Mouse (Mus musculus) heart, embryonic 13.5 days (tissue): Measurements from ENCODE around the gene Ncoa7. TPM values are rescaled to one million over a fixed set of nuclear protein-coding genes. Genes with fewer than 3 reads are reported as not detected.
A peak's percentile ranks its signal among the peaks of the same experiment; 100 is the strongest.

Source experiments
- ATAC-seq: fragments of 200-750 bp; cut with Nextera tagmentation; 2 replicates; pipeline ENCODE4 v1.8.0; 2017; ENCODE audit warnings: moderate TSS enrichment; ENCODE audit not compliant: insufficient number of reproducible peaks, low FRiP score, low TSS enrichment; ENCODE audit errors: extremely low read depth
- H3K27ac ChIP-seq: fragments of 300-500 bp; sonication (generic); replicated peaks from 2 replicates; pipeline ENCODE4 v1.5.1; 2015; ENCODE audit warnings: moderate library complexity, mild to moderate bottlenecking, inconsistent platforms
- H3K27me3 ChIP-seq: fragments of 300-500 bp; sonication (generic); replicated peaks from 2 replicates; pipeline ENCODE4 v1.6.1; 2015; ENCODE audit warnings: mild to moderate bottlenecking, inconsistent platforms
- H3K36me3 ChIP-seq: fragments of 300-500 bp; sonication (generic); 2 replicates; pipeline ENCODE4 v1.6.1; 2015; ENCODE audit warnings: mild to moderate bottlenecking, inconsistent platforms
- H3K4me1 ChIP-seq: fragments of 300-500 bp; sonication (generic); 2 replicates; pipeline ENCODE4 v1.6.1; 2015; ENCODE audit warnings: inconsistent platforms
- H3K4me2 ChIP-seq: fragments of 300-500 bp; sonication (generic); 2 replicates; pipeline ENCODE4 v1.6.1; 2015; ENCODE audit warnings: inconsistent platforms, mild to moderate bottlenecking, moderate library complexity
- H3K4me3 ChIP-seq: fragments of 300-500 bp; sonication (generic); 2 replicates; pipeline ENCODE4 v1.5.1; 2015; ENCODE audit warnings: moderate library complexity, mild to moderate bottlenecking, inconsistent platforms
- H3K9ac ChIP-seq: fragments of 300-500 bp; sonication (generic); 2 replicates; pipeline ENCODE4 v1.6.1; 2015; ENCODE audit warnings: inconsistent platforms, mild to moderate bottlenecking, moderate library complexity
- H3K9me3 ChIP-seq: fragments of 300-500 bp; sonication (generic); 2 replicates; pipeline ENCODE4 v1.6.1; 2016; ENCODE audit warnings: inconsistent platforms
- WGBS: fragments of 180-500 bp; shearing (Covaris S2); methylation state at CpG from one replicate; pipeline ENCODE4 v1.1.7; 2015; ENCODE audit warnings: mixed read lengths; 5-methylcytosine and 5-hydroxymethylcytosine counted together
- polyA plus RNA-seq: library from polyadenylated mRNA; unstranded; fragments of >200 nt; fragmentation: Nextera tagmentation; extraction: Ambion mirVana; gene quantifications from 2 replicates; pipeline ENCODE4 v1.2.1, GENCODE M21; 2015

Ncoa7 gene
- polyA plus RNA-seq, 1 experiment from 2014 or later, result 7.1 TPM

GRCm38 (mm10) chr10:30709846-30710403, 93.2 kb downstream of the Ncoa7 start:
- Histone ChIP-seq H3K4me2 (no peak overlapping the region), H3K36me3 (no peaks in the 10 kb centered on the region), H3K4me1 (no peaks in the 10 kb centered on the region), H3K9ac (no peak overlapping the region), H3K27ac (no peak overlapping the region), H3K27me3 (no peaks in the 10 kb centered on the region), H3K4me3 (no peak overlapping the region), H3K9me3 (no peaks in the 10 kb centered on the region)
- WGBS, result 79% methylated on average over 7 of the region's 7 CpGs
- ATAC-seq, result no peak

DNA sequence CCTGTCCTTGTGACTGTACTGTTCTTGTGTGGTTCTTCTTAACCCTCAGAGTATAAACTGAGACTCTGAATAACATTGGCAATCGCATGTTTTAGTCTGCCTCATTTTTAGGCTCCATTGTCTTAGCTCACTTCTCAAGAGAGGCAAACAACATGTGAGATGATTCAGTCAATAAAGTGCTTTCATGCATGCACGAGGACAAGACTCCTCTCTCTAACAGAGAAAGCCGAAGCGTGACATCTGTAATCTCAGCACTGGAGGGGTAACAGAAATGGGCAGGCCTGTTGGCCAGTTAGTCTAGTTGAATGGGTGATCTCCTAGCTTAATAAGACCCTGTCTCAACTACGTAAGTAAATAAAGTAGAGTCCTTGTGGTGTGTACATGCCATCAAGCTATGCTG, 95.1 kb downstream of the Ncoa7 start:
- WGBS, result 87% methylated on average over 5 of the region's 5 CpGs
- Histone ChIP-seq H3K27me3 (no peaks in the 10 kb centered on the region), H3K4me1 (no peaks in the 10 kb centered on the region), H3K9ac (no peak overlapping the region), H3K36me3 (peaks cover 9% of the 10 kb centered on the region; the same call in 1 of the 2 replicates), H3K27ac (no peak overlapping the region), H3K4me2 (no peak overlapping the region), H3K9me3 (no peaks in the 10 kb centered on the region), H3K4me3 (no peak overlapping the region)
- ATAC-seq, result no peak

DNA sequence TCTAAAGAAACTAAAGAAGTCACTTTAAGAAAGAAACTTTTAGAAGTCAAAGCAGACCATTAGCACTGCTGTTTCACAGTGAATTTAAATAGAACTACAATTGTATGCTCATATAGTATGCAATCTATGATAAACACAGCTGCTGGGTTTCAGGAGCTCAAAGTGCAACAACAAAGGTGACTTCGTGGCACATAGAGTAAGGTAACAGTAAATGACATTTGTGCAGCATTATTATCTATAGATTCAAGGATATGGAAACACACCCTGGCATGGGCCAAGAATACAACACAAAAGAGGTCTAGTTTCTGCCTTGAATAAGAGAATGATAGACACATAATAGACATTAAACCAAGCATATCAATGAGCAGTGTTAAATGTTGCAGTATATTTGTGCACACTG, 100.5 kb downstream of the Ncoa7 start:
- Histone ChIP-seq H3K9me3 (no peaks in the 10 kb centered on the region), H3K27me3 (no peaks in the 10 kb centered on the region), H3K4me2 (no peak overlapping the region), H3K4me1 (no peaks in the 10 kb centered on the region), H3K36me3 (peaks cover 24% of the 10 kb centered on the region), H3K4me3 (no peak overlapping the region), H3K27ac (no peak overlapping the region), H3K9ac (no peak overlapping the region)
- no peak for ATAC-seq
- 84% methylated on average over 1 of the region's 1 CpGs for WGBS

- Histone ChIP-seq H3K36me3 (peaks cover 35% of the 10 kb centered on the region), H3K27ac (no peak overlapping the region), H3K4me2 (no peak overlapping the region), H3K27me3 (no peaks in the 10 kb centered on the region), H3K9me3 (no peaks in the 10 kb centered on the region), H3K9ac (no peak overlapping the region), H3K4me1 (no peaks in the 10 kb centered on the region), H3K4me3 (no peak overlapping the region)
- 83% methylated on average over 3 of the region's 3 CpGs for WGBS
- no peak for ATAC-seq
Measured at GRCm38 (mm10) chr10:30686862-30687261, 116.3 kb downstream of the Ncoa7 start.

DNA sequence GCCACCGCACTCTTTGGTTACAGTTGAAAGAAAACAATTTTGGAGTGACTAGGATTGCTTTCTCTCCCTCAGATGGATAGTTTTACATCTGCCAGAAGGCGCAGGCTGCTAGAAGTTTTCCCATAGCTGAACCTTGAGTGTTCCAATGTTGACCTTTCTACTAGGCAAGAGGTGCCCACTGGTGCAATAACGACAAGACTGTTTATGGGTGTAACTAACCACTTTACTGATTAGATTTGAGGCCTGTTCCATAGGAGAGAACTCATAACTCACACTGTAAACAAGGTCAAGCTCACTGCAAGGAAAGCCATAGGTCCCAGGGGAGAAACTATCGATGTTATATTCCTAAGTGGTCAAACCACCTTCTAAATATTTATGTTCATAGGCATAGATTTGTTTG, 119.7 kb downstream of the Ncoa7 start:
- no peaks in the 10 kb centered on the region for H3K9me3 ChIP-seq
- no peak for ATAC-seq
- no peak overlapping the region for H3K4me2 ChIP-seq
- H3K9ac ChIP-seq, result no peak overlapping the region
- H3K36me3 ChIP-seq, result peaks cover 10% of the 10 kb centered on the region
- no peaks in the 10 kb centered on the region for H3K4me1 ChIP-seq
- H3K27me3 ChIP-seq, result no peaks in the 10 kb centered on the region
- H3K4me3 ChIP-seq, result no peak overlapping the region
- WGBS, result 87% methylated on average over 4 of the region's 4 CpGs
- H3K27ac ChIP-seq, result no peak overlapping the region

- H3K4me3 ChIP-seq, result no peak overlapping the region
- ATAC-seq, result no peak
- H3K36me3 ChIP-seq, result peaks cover 7% of the 10 kb centered on the region; the same call in 1 of the 2 replicates
- H3K9ac ChIP-seq, result no peak overlapping the region
- no peaks in the 10 kb centered on the region for H3K27me3 ChIP-seq
- no peaks in the 10 kb centered on the region for H3K4me1 ChIP-seq
- 88% methylated on average over 2 of the region's 2 CpGs for WGBS
- no peak overlapping the region for H3K4me2 ChIP-seq
- no peaks in the 10 kb centered on the region for H3K9me3 ChIP-seq
- no peak overlapping the region for H3K27ac ChIP-seq
Measured at GRCm38 (mm10) chr10:30679756-30680155, 123.4 kb downstream of the Ncoa7 start.

- 69% methylated on average over 2 of the region's 2 CpGs for WGBS
- ATAC-seq, result no peak
- Histone ChIP-seq H3K36me3 (peaks cover 10% of the 10 kb centered on the region; the same call in 1 of the 2 replicates), H3K27ac (no peak overlapping the region), H3K4me2 (no peak overlapping the region), H3K4me3 (no peak overlapping the region), H3K27me3 (no peaks in the 10 kb centered on the region), H3K4me1 (no peaks in the 10 kb centered on the region), H3K9ac (no peak overlapping the region), H3K9me3 (no peaks in the 10 kb centered on the region)
Measured at GRCm38 (mm10) chr10:30678051-30678450, 125.1 kb downstream of the Ncoa7 start.

DNA sequence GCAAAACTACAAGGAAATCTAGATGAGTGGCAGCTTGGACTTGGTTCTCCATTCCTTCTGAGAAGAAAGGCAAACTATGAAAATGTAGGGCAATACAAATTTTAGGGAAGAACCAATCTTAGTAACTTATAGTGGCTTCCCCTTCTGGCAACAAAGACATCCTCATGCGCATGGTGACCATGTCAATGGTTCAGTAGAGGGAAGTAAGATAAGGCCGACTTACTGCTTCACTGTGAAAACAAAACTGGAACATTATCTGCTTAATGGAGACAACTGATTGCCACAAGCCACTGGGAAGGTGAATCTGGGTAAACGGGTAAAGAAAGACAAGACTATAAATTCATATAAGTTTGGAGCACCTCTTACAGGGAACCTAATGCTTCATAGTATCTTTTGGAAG, 128.3 kb downstream of the Ncoa7 start:
- no peak overlapping the region for H3K9ac ChIP-seq
- no peak overlapping the region for H3K4me3 ChIP-seq
- H3K27me3 ChIP-seq, result no peaks in the 10 kb centered on the region
- H3K4me1 ChIP-seq, result no peaks in the 10 kb centered on the region
- no peak for ATAC-seq
- H3K36me3 ChIP-seq, result peaks cover 23% of the 10 kb centered on the region
- WGBS, result 62% methylated on average over 3 of the region's 3 CpGs
- H3K27ac ChIP-seq, result no peak overlapping the region
- no peak overlapping the region for H3K4me2 ChIP-seq
- H3K9me3 ChIP-seq, result no peaks in the 10 kb centered on the region

- Histone ChIP-seq H3K27me3 (no peaks in the 10 kb centered on the region), H3K9ac (no peak overlapping the region), H3K27ac (no peak overlapping the region), H3K4me3 (no peak overlapping the region), H3K9me3 (no peaks in the 10 kb centered on the region), H3K4me1 (no peaks in the 10 kb centered on the region), H3K36me3 (peaks cover 22% of the 10 kb centered on the region), H3K4me2 (no peak overlapping the region)
- ATAC-seq, result no peak
- 90% methylated on average over 2 of the region's 2 CpGs for WGBS
Measured at GRCm38 (mm10) chr10:30666580-30666979, 136.5 kb downstream of the Ncoa7 start.

DNA sequence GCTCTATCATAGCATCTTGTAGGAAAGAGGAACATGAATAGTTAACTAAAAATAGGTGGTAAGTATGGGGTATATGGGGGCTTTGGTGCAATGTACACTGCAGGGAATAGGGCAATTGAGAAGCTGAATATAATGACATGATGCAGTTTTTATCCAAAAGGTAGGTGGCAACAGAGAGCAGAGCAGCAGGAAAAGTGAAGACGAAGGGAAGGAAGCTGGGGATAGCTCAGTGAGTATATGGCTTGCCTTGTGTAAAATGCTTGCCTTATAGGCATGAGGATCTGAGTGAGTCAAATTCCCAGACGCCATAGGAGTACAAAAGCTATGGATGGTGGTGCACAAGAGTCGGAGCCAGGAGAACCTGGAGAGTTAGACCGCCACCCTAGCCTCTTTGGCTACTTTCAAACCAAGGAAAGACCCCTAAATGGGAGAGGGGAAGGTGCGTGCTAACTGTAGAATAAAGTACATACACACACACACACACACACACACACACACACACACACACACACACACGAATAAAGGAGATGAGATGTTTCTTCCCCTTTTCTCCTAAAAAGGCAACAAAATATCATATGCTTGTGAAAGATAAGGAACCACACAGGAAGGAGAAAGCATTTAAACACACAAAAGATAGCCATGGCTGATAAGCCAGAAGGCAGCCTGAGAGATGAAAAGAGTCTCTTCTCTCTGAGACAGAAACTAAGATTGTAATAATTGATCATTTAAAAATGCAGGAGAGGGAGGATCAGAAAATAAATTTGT, 142.4 kb downstream of the Ncoa7 start:
- no peak for ATAC-seq
- no peaks in the 10 kb centered on the region for H3K27me3 ChIP-seq
- no peak overlapping the region for H3K9ac ChIP-seq
- no peaks in the 10 kb centered on the region for H3K9me3 ChIP-seq
- H3K27ac ChIP-seq, result no peak overlapping the region
- no peak overlapping the region for H3K4me2 ChIP-seq
- peaks cover 30% of the 10 kb centered on the region for H3K36me3 ChIP-seq
- 77% methylated on average over 6 of the region's 6 CpGs for WGBS
- no peak overlapping the region for H3K4me3 ChIP-seq
- H3K4me1 ChIP-seq, result peaks cover 4% of the 10 kb centered on the region

DNA sequence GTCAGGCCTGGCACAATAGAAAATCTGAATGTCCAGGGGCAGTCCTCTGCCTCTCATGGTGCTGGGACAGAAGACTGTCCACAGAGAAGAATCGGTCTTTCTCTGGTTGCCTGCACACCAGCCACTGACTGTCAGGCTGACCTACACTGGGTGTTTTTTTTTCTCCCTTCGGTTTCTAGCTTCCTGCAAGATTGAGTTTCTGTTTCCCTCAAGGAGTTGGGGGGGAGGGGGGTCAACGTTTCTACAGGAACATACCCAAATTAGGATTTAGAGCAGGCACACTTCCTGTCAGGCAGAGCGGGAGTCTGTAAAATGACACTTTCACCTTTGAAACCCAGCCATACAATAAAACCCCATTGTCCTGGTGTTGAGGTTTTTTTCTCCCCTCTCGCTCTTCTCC, 147.5 kb downstream of the Ncoa7 start:
- H3K4me3 ChIP-seq, result peak overlapping the region; percentile 44
- H3K36me3 ChIP-seq, result peaks cover 36% of the 10 kb centered on the region
- H3K9ac ChIP-seq, result peak overlapping the region; percentile 74
- ATAC-seq, result peak; percentile 11; the same call in 1 of the 2 replicates
- peak overlapping the region; percentile 53 for H3K27ac ChIP-seq
- WGBS, result 23% methylated on average over 5 of the region's 5 CpGs
- H3K27me3 ChIP-seq, result no peaks in the 10 kb centered on the region
- H3K4me2 ChIP-seq, result peak overlapping the region; percentile 65
- no peaks in the 10 kb centered on the region for H3K9me3 ChIP-seq
- H3K4me1 ChIP-seq, result peaks cover 19% of the 10 kb centered on the region

DNA sequence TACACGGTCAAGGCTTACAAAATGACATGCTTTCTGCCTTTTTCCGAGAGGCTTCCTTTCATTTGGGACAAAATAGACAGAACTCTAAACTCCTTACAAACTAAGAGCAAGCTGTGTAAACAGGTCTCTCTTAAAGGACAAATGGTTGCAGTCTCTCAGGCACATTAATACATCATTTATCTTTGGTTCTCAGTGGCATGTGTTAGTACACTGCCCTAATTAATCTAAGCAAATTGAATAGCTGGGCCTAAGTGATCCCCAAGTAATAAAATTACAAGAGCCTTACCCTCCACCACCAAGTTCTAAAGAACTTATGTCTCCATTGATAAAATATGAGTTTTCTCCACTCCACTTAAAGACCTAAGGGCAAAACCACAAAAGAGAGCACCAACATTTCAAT, 155.4 kb downstream of the Ncoa7 start:
- H3K4me3 ChIP-seq, result no peak overlapping the region
- no peaks in the 10 kb centered on the region for H3K4me1 ChIP-seq
- no peaks in the 10 kb centered on the region for H3K27me3 ChIP-seq
- H3K9me3 ChIP-seq, result no peaks in the 10 kb centered on the region
- H3K4me2 ChIP-seq, result no peak overlapping the region
- ATAC-seq, result no peak
- H3K9ac ChIP-seq, result no peak overlapping the region
- WGBS, result 83% methylated on average over 2 of the region's 2 CpGs
- H3K27ac ChIP-seq, result no peak overlapping the region
- peaks cover 38% of the 10 kb centered on the region for H3K36me3 ChIP-seq
